Comparison of ENCODE assay signal across 19 mouse cellular contexts in genomic region chr15:97491796-97492195, GRCm38 (mm10).
"Had no signal": no experiment of that assay in that cellular context is flagged by ENCODE, and none has a peak within 500 bp of the region (broad histone marks: within the 10 kb centered on the region; RNA-seq: fewer than 3 reads in every experiment).

No protein-coding gene starts in this region.

- H3K27me3 ChIP-seq: liver, embryonic 12.5 days; megakaryocyte, embryonic 14.5 days; midbrain, embryonic 12.5 days; neural tube, embryonic 13.5 days; neural tube, embryonic 15.5 days had no signal

- DNase-seq: lung, adult 18-20 months; lung, embryonic 14.5 days; lung, postnatal 14 days; lung, postnatal 36 days; midbrain, embryonic 14.5 days; retina, postnatal 1 day; right cerebral cortex, postnatal 25 days; right cerebral cortex, postnatal 4 days; thymus, adult 18-20 months; thymus, postnatal 14 days; thymus, postnatal 36 days had no signal

- H3K27ac ChIP-seq: liver, embryonic 12.5 days; liver, embryonic 14.5 days; macrophage; midbrain, embryonic 12.5 days; neural tube, embryonic 13.5 days; neural tube, embryonic 15.5 days had no signal

- H3K4me1 ChIP-seq: liver, embryonic 12.5 days; megakaryocyte, embryonic 14.5 days; midbrain, embryonic 12.5 days; neural tube, embryonic 13.5 days; neural tube, embryonic 15.5 days had no signal

- H3K9me3 ChIP-seq: neural tube, embryonic 13.5 days had no signal

- H3K36me3 ChIP-seq: liver, embryonic 12.5 days; midbrain, embryonic 12.5 days; neural tube, embryonic 13.5 days; neural tube, embryonic 15.5 days had no signal

- H3K4me3 ChIP-seq: liver, embryonic 12.5 days; megakaryocyte, embryonic 14.5 days; midbrain, embryonic 12.5 days; myocyte; neural tube, embryonic 13.5 days; neural tube, embryonic 15.5 days had no signal
